Mouse (Mus musculus) lung, postnatal 25 days (tissue): ENCODE data around the gene Rnf181.

Experiments
- DNase-seq: peaks from one replicate; pipeline ENCODE4 v3.0.0; 2022; ENCODE audit warnings: low spot score

Rnf181 gene

GRCm38 (mm10) chr6:72326274-72326673 lies 40.5 kb downstream of the Rnf181 start:
- DNase-seq: peak; percentile 72

- DNase-seq: no peak
Measured at GRCm38 (mm10) chr6:72323786-72324508, 42.8 kb downstream of the Rnf181 start.

- no peak for DNase-seq
Measured at GRCm38 (mm10) chr6:72322936-72323335, 43.8 kb downstream of the Rnf181 start.

- no peak for DNase-seq
Measured at GRCm38 (mm10) chr6:72319019-72319418, 47.7 kb downstream of the Rnf181 start.

GRCm38 (mm10) chr6:72318440-72318839 lies 48.3 kb downstream of the Rnf181 start:
- no peak for DNase-seq

GRCm38 (mm10) chr6:72316044-72316443 lies 50.7 kb downstream of the Rnf181 start:
- DNase-seq: peak; percentile 62

GRCm38 (mm10) chr6:72315384-72315783 lies 51.4 kb downstream of the Rnf181 start:
- no peak for DNase-seq

GRCm38 (mm10) chr6:72313124-72313867 lies 53.5 kb downstream of the Rnf181 start:
- no peak for DNase-seq

GRCm38 (mm10) chr6:72312198-72312597 lies 54.6 kb downstream of the Rnf181 start:
- no peak for DNase-seq
